In genomic region chr2:153436641-153437305, GRCm38 (mm10) we compare ENCODE assay signal across 9 mouse cellular contexts. TPM values are rescaled to one million over a fixed set of nuclear protein-coding genes. Genes with fewer than 3 reads are reported as not detected.
DNase-seq lines count a peak whose midpoint lies in the region; ATAC-seq lines count a peak whose summit lies in the region.
"Had no signal": no experiment of that assay in that cellular context is flagged by ENCODE, and none has a peak within 500 bp of the region (broad histone marks: within the 10 kb centered on the region; RNA-seq: fewer than 3 reads in every experiment).

No protein-coding gene starts in this region.

- H3K27me3 ChIP-seq in heart, embryonic 10.5 days (ENCODE audit: insufficient read depth, poor library complexity, severe bottlenecking): no peaks in the 10 kb centered on the region
- H3K27me3 ChIP-seq in lung, embryonic 15.5 days: no peaks in the 10 kb centered on the region

- H3K27ac ChIP-seq in heart, embryonic 10.5 days: peak overlapping the region; percentile 84
- peak overlapping the region; percentile 97 for H3K27ac ChIP-seq in lung, embryonic 15.5 days

- peaks cover 35% of the 10 kb centered on the region for H3K36me3 ChIP-seq in heart, embryonic 10.5 days
- H3K36me3 ChIP-seq in lung, embryonic 15.5 days: no peaks in the 10 kb centered on the region

- peak; percentile 69 for ATAC-seq in lung, embryonic 15.5 days (ENCODE audit: borderline replicate concordance, extremely low read depth, low FRiP score, low TSS enrichment)

- H3K9me3 ChIP-seq in heart, embryonic 10.5 days: no peaks in the 10 kb centered on the region
- no peaks in the 10 kb centered on the region for H3K9me3 ChIP-seq in lung, embryonic 15.5 days

- H3K9ac ChIP-seq in lung, embryonic 15.5 days: no peak overlapping the region

- peak overlapping the region; percentile 31 for H3K4me3 ChIP-seq in heart, embryonic 10.5 days
- H3K4me3 ChIP-seq in lung, embryonic 15.5 days: no peak overlapping the region
- H3K4me3 ChIP-seq: myocyte had no signal

- 10% methylated on average over 6 of the region's 6 CpGs for WGBS in heart, embryonic 10.5 days
- WGBS in lung, embryonic 15.5 days: 8% methylated on average over 6 of the region's 6 CpGs

- H3K4me2 ChIP-seq in lung, embryonic 15.5 days: peak overlapping the region; percentile 45

- peak; percentile 16 for DNase-seq in urinary bladder, postnatal 25 days (ENCODE audit: low spot score)
- DNase-seq in urinary bladder, adult 2 months (ENCODE audit: low spot score): no peak
- peak; percentile 84 for DNase-seq in heart, embryonic 10.5 days (ENCODE audit: low spot score)
- DNase-seq in kidney, adult 9 months: peak; percentile 81
- no peak for DNase-seq in B cell, adult 2 months
- no peak for DNase-seq in spleen, postnatal 14 days (ENCODE audit: low spot score in 2 of 2)
- DNase-seq in left cerebral cortex, adult 9 months (ENCODE audit: low spot score in 2 of 2): no peak

- H3K4me1 ChIP-seq in heart, embryonic 10.5 days: peaks cover 94% of the 10 kb centered on the region
- peaks cover 93% of the 10 kb centered on the region for H3K4me1 ChIP-seq in lung, embryonic 15.5 days

RNA-seq across cellular contexts. Expression of gene 4930404H24Rik, which starts 55.8 kb away (rescaled TPM):
- polyA plus RNA-seq in urinary bladder, adult 2 months (2012; rRNA removed): not detected in 2 replicates
- polyA plus RNA-seq in heart, embryonic 10.5 days (2016; fragmentation: Nextera tagmentation; extraction: Ambion mirVana): not detected in 2 replicates
- not detected in 2 replicates for polyA plus RNA-seq in lung, embryonic 15.5 days (2015; fragmentation: Nextera tagmentation; extraction: Ambion mirVana)
- polyA plus RNA-seq: myocyte had no signal

Comparison
In these comparisons a context has a peak if more than half of its experiments do, and no peak if none do; other contexts are left out.
1. DNase-seq: peak in urinary bladder, postnatal 25 days (single experiment), heart, embryonic 10.5 days (single experiment) and kidney, adult 9 months (single experiment); none in urinary bladder, adult 2 months (single experiment), B cell, adult 2 months (0 of 2), spleen, postnatal 14 days (0 of 2) and left cerebral cortex, adult 9 months (0 of 2).